Mouse (Mus musculus): ENCODE data around the gene Krt7.

Krt7 gene

DNA sequence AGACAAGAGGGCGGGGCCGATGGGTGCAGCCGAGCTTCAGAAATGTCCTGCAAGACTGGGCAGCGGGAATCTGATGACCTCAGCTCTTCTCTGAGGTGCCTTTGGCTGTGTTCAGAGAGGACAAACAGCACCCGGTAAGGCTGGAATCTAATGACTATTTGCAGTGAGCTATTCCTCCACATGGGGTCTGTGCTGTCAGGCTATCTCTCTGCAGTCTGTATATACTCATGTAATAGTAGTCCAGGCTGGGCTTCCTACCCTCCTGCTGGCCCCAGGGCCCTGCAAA lies 34.1 kb upstream of the Krt7 start:
- DNase-seq (ENCODE audit: low spot score), result no peak

DNA sequence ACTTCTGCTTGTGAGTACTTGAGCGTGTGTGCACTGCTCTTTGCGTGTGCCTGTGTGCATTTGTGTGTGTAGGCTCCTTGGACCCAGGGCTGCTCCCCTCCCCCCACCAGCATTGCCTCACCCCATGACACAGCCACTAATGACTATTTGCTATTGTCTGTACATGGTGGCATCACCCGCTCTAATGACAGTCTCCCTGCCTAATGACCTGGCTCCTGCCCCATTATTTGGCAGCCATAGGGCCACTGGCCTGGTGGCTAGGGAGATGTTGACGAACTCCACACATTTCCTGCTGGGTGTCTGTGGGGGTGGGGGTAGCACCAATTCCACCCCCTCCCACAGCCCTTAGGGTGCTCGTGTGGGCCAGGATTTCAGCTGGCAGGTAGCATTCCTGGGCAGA lies 32.2 kb upstream of the Krt7 start:
- no peak for DNase-seq (ENCODE audit: low spot score)

DNA sequence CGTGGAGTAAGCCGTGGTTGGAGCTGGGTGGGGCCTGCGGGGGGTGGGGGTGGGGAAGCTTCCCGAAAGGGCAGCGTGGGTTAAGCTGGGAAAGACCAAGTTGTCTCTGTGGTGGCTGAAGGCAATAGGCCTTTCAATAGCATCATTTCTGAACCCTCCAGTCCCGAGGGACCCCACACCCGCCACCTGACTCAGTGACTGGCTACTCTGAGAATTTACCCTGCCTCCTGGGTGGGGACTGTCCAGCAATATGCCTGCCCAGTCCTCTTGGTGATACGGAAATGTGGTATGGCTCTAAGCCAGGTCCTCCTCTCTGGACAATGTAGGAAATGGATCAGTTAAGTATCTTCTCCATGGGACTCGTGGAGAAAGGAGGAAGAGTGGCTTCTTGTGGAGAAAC lies 29.1 kb upstream of the Krt7 start:
- no peak for DNase-seq (ENCODE audit: low spot score)

- no peak for DNase-seq (ENCODE audit: low spot score)
Observed at GRCm38 (mm10) chr15:101382811-101383210, 28.0 kb upstream of the Krt7 start.

- no peak for DNase-seq (ENCODE audit: low spot score)
Observed at GRCm38 (mm10) chr15:101384610-101385009, 26.2 kb upstream of the Krt7 start.

GRCm38 (mm10) chr15:101385064-101385463 lies 25.8 kb upstream of the Krt7 start:
- DNase-seq (ENCODE audit: low spot score), result no peak

GRCm38 (mm10) chr15:101387176-101387575 lies 23.7 kb upstream of the Krt7 start:
- no peak for DNase-seq (ENCODE audit: low spot score)

DNA sequence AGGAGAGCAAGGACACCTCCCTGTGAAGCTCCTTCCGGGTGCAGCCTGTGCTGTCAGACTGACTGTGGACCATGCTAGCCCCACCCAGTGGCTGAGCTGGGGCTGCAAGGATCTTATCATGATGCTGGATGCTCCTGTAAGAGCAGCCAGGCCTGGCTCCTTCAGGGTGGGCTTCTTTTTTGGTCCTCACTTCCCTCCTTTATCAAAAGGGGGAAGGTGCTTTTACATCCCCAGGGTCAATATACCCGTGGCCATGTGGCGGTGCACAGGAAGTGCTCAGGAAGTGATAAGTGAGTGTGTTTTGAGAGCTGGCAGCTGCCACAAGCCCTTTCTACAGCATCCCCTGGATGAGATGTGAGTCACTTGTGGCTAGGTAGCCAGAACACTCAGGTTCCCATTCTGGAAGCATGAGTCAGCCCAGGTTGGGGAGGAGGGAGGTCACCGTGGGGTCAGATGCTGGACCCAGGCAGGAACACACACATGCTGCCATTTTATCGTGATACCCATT lies 22.8 kb upstream of the Krt7 start:
- DNase-seq (ENCODE audit: low spot score), result no peak

DNA sequence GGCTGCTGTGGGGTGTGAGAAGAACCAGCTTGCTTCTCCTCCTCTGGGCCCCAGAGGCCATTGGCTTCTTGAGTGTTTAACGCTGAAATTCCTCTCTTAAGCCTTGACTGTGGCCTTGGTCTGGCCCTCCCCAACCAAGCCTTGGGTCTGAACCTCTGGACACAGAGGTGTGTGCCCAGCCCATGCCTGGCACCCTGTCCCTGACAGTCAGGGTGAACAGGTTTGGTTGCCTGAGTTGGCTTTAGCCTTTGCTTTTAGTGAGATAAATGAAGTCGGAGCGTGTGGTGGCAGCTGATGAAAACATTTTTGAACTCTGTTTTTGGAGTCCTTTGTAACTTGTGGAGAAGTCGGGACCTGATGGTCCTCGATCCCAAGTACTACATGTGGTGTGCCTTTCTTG lies 20.6 kb upstream of the Krt7 start:
- no peak for DNase-seq (ENCODE audit: low spot score)

GRCm38 (mm10) chr15:101392251-101392650 lies 18.6 kb upstream of the Krt7 start:
- no peak for DNase-seq (ENCODE audit: low spot score)

GRCm38 (mm10) chr15:101394908-101395307 lies 15.9 kb upstream of the Krt7 start:
- DNase-seq (ENCODE audit: low spot score), result no peak

GRCm38 (mm10) chr15:101396466-101396865 lies 14.4 kb upstream of the Krt7 start:
- no peak for DNase-seq (ENCODE audit: low spot score)

DNA sequence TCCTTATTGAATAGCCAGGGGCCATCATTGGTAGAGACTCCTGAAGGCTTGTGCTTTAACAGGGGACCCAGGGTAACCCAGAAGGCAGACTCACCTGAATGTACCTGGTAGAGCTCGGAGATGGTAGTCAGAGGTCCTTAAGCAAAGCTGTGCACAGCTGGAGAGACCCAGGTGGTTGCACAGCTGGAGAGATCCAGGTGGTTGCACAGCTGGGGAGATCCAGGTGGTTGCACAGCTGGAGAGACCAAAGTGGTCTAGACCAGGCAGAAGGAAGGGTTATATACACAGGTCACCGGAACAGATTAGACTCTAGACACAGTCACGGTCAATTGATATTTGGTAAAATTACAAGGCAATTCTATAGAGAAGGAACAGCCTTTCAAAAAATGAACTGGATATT lies 13.9 kb upstream of the Krt7 start:
- DNase-seq (ENCODE audit: low spot score), result no peak

DNA sequence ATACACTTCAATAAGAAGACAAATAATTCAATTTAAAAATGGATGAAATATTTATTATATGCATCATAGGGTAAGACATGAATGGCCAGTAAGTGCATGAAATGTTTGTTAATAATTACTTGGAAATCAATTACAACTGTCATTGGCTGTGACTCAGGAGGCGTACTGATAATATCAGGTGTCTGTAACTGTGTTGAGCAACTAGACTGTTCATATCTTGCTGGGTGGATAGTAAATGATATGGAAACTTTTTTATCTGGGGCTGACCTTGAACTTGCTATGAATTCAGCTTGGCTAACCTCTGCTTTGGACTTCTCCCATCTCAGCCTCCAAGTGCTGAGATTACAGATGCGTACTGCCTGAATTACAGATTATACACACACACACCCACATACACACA lies 13.2 kb upstream of the Krt7 start:
- no peak for DNase-seq (ENCODE audit: low spot score)

GRCm38 (mm10) chr15:101398269-101398668 lies 12.6 kb upstream of the Krt7 start:
- no peak for DNase-seq (ENCODE audit: low spot score)

GRCm38 (mm10) chr15:101412188-101412587 lies 1.3 kb downstream of the Krt7 start:
- no peak for DNase-seq (ENCODE audit: low spot score)

DNA sequence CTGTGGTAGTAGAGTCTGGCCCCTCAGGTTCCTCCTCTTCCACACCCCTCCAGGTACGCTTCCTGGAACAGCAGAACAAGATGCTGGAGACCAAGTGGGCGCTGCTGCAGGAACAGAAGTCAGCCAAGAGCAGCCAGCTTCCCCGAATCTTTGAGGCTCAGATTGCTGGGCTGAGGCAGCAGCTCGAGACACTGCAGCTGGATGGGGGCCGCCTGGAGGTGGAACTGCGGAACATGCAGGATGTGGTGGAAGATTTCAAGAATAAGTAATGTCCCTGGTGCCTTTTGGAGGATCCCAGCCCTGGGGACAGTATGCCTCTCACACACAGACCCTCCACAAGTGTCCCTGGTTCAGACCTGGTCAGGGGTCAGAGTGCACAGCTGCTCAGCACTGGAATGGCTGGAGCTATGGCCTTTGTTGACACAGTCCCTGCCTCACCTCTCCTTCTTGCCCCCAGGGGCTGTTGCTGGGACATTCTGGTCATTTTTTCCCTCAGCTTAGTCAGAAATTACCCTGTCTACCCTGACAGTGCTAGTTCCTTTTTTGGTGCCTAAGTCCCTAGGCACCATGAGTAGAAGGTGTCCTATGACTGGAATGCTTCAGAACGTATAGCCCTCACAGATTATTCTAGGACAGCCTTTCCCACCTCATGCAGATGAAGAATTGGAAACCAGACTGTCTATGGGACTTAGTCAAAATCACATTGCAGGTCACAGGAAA lies 3.2 kb downstream of the Krt7 start:
- no peak for DNase-seq (ENCODE audit: low spot score)

- DNase-seq (ENCODE audit: low spot score), result no peak
Observed at GRCm38 (mm10) chr15:101414807-101415565, 4.1 kb downstream of the Krt7 start.

- DNase-seq (ENCODE audit: low spot score), result no peak
Observed at GRCm38 (mm10) chr15:101418950-101419349, 8.1 kb downstream of the Krt7 start.

DNA sequence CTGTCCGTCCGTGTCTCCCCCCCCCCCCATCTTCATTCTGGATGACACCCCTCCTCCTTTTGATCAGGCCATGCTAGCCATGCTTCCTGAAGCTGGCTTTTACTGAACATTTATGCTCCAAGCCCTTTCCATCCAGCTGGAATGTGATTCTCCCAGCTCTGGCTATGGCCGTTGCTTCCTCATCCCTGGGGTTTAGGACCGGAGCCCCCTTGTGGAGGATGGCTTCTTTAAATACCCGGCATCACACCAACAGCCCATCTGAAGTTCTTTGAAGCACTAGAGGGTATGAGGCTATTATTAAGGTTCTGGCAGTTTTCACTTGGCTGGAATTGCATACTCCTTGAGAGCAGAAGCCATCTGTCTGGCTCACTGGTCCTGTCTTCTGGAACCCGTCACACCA lies 10.1 kb downstream of the Krt7 start:
- no peak for DNase-seq (ENCODE audit: low spot score)

DNA sequence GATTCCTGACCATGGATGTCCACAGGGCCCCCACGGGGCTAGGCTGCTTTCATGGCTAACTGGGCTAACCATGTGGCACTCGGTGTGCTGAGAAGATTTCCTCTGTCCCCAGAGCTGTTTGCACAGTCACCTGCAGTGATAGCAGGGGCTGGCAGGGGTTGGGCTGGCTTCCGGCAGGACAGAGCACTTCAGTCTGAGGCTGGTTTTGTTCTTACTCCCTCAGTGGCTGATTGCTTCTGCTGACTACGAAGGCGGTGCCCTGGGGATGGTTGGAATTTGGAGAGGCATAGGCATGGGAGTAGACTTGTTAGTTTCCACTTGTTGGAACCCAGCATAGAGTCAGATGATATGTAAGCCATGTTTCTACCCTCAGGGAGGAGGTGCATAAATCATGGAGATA lies 14.1 kb downstream of the Krt7 start:
- no peak for DNase-seq (ENCODE audit: low spot score)

- no peak for DNase-seq (ENCODE audit: low spot score)
Observed at GRCm38 (mm10) chr15:101436611-101437010, 25.8 kb downstream of the Krt7 start.

DNA sequence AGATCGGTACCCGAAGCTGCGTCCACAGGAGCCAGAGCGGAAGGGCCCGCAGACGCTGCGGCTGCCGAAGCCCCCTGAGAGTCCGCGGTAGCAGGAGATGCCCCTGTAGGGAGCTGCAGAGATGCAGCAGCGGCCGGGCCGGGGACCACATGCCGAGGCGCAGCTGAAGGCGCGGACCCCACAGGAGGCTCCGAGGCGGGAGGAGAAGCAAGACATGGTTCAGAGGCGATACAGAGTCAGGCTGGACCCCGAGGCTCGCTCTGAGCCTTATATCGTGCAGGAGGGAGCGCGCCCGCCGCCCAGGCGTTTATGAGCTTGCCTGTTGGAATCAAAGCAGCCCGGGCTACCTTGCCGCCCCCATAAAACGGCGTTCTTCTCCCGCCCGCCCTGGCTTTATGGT lies 27.7 kb downstream of the Krt7 start, which contains the start of gene Krt87:
Gene Krt87, minus strand, starts transcription at position 250 of the 400 bp plus-strand sequence.
- DNase-seq (ENCODE audit: low spot score), result no peak

DNA sequence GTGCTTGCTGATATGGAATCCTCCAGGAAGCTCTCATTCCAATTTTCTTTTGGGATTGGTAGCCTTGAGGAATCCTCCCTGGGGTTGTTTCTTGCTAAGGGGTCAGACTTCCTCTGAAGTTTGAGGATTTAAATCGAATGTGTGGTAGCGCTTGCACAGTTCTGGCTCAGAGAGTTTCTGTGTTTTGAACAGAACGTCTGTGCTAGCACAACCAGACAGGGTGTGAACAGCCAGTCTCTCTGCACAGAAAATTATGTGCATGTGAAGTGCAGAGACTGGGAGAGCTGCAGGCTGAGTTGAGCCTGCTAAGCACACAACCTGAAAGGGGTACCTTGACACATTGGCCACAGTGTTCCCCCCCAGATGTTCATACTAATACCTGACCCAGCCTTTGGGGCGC lies 30.0 kb downstream of the Krt7 start:
- no peak for DNase-seq (ENCODE audit: low spot score)

Measured in left cerebral cortex, adult 11 months (tissue).